Mouse (Mus musculus) stomach, embryonic 16.5 days (tissue): ENCODE measurements at regions not wholly inside any gene's neighbourhood (a gene's known extent, or its start where the extent isn't known, plus 50 kb on each side); places are given as distances from the start of the nearest gene placed in this dataset.

Experiments used
- ATAC-seq: fragments of 200-750 bp; cut with Nextera tagmentation; 2 replicates; pipeline ENCODE4 v1.8.0; 2017; ENCODE audit warnings: moderate number of reproducible peaks, moderate TSS enrichment; ENCODE audit not compliant: insufficient read depth, low FRiP score
- H3K27ac ChIP-seq: fragments of 300-500 bp; sonication (generic); 2 replicates; pipeline ENCODE4 v1.5.1; 2014; ENCODE audit warnings: low read length
- H3K27me3 ChIP-seq: fragments of 300-500 bp; sonication (generic); 2 replicates; pipeline ENCODE4 v1.6.1; 2014; ENCODE audit warnings: low read length, control low read depth, mixed read lengths; ENCODE audit not compliant: control insufficient read depth, insufficient read depth
- H3K36me3 ChIP-seq: fragments of 300-500 bp; sonication (generic); 2 replicates; pipeline ENCODE4 v1.6.1; 2014; ENCODE audit warnings: low read length; ENCODE audit not compliant: control insufficient read depth, insufficient read depth
- H3K4me1 ChIP-seq: fragments of 300-500 bp; sonication (generic); 2 replicates; pipeline ENCODE4 v1.6.1; 2014; ENCODE audit warnings: low read length, control low read depth, mixed read lengths; ENCODE audit not compliant: control insufficient read depth, insufficient read depth
- H3K4me2 ChIP-seq: fragments of 300-500 bp; sonication (generic); 2 replicates; pipeline ENCODE4 v1.6.1; 2014; ENCODE audit warnings: low read depth, low read length, mixed read lengths
- H3K4me3 ChIP-seq: fragments of 300-500 bp; sonication (generic); replicated peaks from 2 replicates; pipeline ENCODE4 v1.5.1; 2014; ENCODE audit warnings: mild to moderate bottlenecking, low read length
- H3K9ac ChIP-seq: fragments of 300-500 bp; sonication (generic); 2 replicates; pipeline ENCODE4 v1.6.1; 2014; ENCODE audit warnings: low read length
- H3K9me3 ChIP-seq: fragments of 300-500 bp; sonication (generic); replicated peaks from 2 replicates; pipeline ENCODE4 v1.6.1; 2016; ENCODE audit warnings: low read length, control low read depth; ENCODE audit not compliant: control insufficient read depth
- WGBS: fragments of 180-500 bp; shearing (Covaris S2); extraction: QIAGEN DNeasy Blood & Tissue Kit; methylation state at CpG from one replicate; pipeline ENCODE4 v1.1.7; 2014; 5-methylcytosine and 5-hydroxymethylcytosine counted together

GRCm38 (mm10) chr9:112821940-112822339 lies 586.2 kb upstream of the Arpp21 start:
- ATAC-seq = no peak
- Histone ChIP-seq H3K36me3 (no peaks in the 10 kb centered on the region), H3K4me1 (no peaks in the 10 kb centered on the region), H3K4me2 (no peak overlapping the region), H3K27me3 (no peaks in the 10 kb centered on the region), H3K9me3 (no peaks in the 10 kb centered on the region), H3K9ac (no peak overlapping the region), H3K4me3 (no peak overlapping the region), H3K27ac (no peak overlapping the region)
- WGBS = 87% methylated on average over 1 of the region's 1 CpGs

- Histone ChIP-seq H3K4me2 (no peak overlapping the region), H3K9me3 (no peaks in the 10 kb centered on the region), H3K4me3 (no peak overlapping the region), H3K9ac (no peak overlapping the region), H3K27me3 (no peaks in the 10 kb centered on the region), H3K36me3 (no peaks in the 10 kb centered on the region), H3K4me1 (no peaks in the 10 kb centered on the region), H3K27ac (no peak overlapping the region)
- 37% methylated on average over 1 of the region's 1 CpGs for WGBS
- no peak for ATAC-seq
Observed at GRCm38 (mm10) chr9:112811946-112812345, 576.2 kb upstream of the Arpp21 start.

GRCm38 (mm10) chr9:112799583-112800220 lies 564.0 kb upstream of the Arpp21 start:
- ATAC-seq = no peak
- no peaks in the 10 kb centered on the region for H3K36me3 ChIP-seq
- H3K4me3 ChIP-seq = no peak overlapping the region
- no peak overlapping the region for H3K27ac ChIP-seq
- no peaks in the 10 kb centered on the region for H3K4me1 ChIP-seq
- no peaks in the 10 kb centered on the region for H3K9me3 ChIP-seq
- no peak overlapping the region for H3K4me2 ChIP-seq
- WGBS = 78% methylated on average over 2 of the region's 2 CpGs
- no peak overlapping the region for H3K9ac ChIP-seq
- no peaks in the 10 kb centered on the region for H3K27me3 ChIP-seq

GRCm38 (mm10) chr9:112793537-112793936 lies 557.8 kb upstream of the Arpp21 start:
- WGBS = 52% methylated on average over 2 of the region's 2 CpGs
- H3K36me3 ChIP-seq = no peaks in the 10 kb centered on the region
- no peaks in the 10 kb centered on the region for H3K4me1 ChIP-seq
- H3K9ac ChIP-seq = no peak overlapping the region
- H3K27me3 ChIP-seq = no peaks in the 10 kb centered on the region
- H3K9me3 ChIP-seq = no peaks in the 10 kb centered on the region
- no peak overlapping the region for H3K4me2 ChIP-seq
- ATAC-seq = no peak
- H3K27ac ChIP-seq = no peak overlapping the region
- no peak overlapping the region for H3K4me3 ChIP-seq

- Histone ChIP-seq H3K4me2 (no peak overlapping the region), H3K27me3 (no peaks in the 10 kb centered on the region), H3K27ac (no peak overlapping the region), H3K4me3 (no peak overlapping the region), H3K9ac (no peak overlapping the region), H3K4me1 (no peaks in the 10 kb centered on the region), H3K9me3 (no peaks in the 10 kb centered on the region), H3K36me3 (no peaks in the 10 kb centered on the region)
- no peak for ATAC-seq
- 72% methylated on average over 3 of the region's 3 CpGs for WGBS
Observed at GRCm38 (mm10) chr9:112771981-112772380, 536.2 kb upstream of the Arpp21 start.

- no peak overlapping the region for H3K4me3 ChIP-seq
- no peak overlapping the region for H3K27ac ChIP-seq
- H3K36me3 ChIP-seq = no peaks in the 10 kb centered on the region
- no peaks in the 10 kb centered on the region for H3K4me1 ChIP-seq
- H3K9me3 ChIP-seq = no peaks in the 10 kb centered on the region
- H3K27me3 ChIP-seq = no peaks in the 10 kb centered on the region
- no peak for ATAC-seq
- no peak overlapping the region for H3K4me2 ChIP-seq
- 51% methylated on average over 5 of the region's 5 CpGs for WGBS
- no peak overlapping the region for H3K9ac ChIP-seq
Observed at GRCm38 (mm10) chr9:112744616-112745015, 508.9 kb upstream of the Arpp21 start.

GRCm38 (mm10) chr9:112743871-112744590 lies 508.3 kb upstream of the Arpp21 start:
- WGBS = 59% methylated on average over 1 of the region's 1 CpGs
- Histone ChIP-seq H3K9me3 (no peaks in the 10 kb centered on the region), H3K4me2 (no peak overlapping the region), H3K36me3 (no peaks in the 10 kb centered on the region), H3K27ac (no peak overlapping the region), H3K27me3 (no peaks in the 10 kb centered on the region), H3K4me3 (no peak overlapping the region), H3K9ac (no peak overlapping the region), H3K4me1 (no peaks in the 10 kb centered on the region)
- no peak for ATAC-seq

GRCm38 (mm10) chr9:112735761-112736160 lies 500.0 kb upstream of the Arpp21 start:
- Histone ChIP-seq H3K27me3 (no peaks in the 10 kb centered on the region), H3K4me3 (no peak overlapping the region), H3K27ac (no peak overlapping the region), H3K36me3 (no peaks in the 10 kb centered on the region), H3K4me2 (no peak overlapping the region), H3K9me3 (no peaks in the 10 kb centered on the region), H3K9ac (no peak overlapping the region), H3K4me1 (no peaks in the 10 kb centered on the region)
- no peak for ATAC-seq

- no peak overlapping the region for H3K4me3 ChIP-seq
- no peak for ATAC-seq
- no peaks in the 10 kb centered on the region for H3K27me3 ChIP-seq
- no peaks in the 10 kb centered on the region for H3K4me1 ChIP-seq
- no peak overlapping the region for H3K4me2 ChIP-seq
- H3K9me3 ChIP-seq = no peaks in the 10 kb centered on the region
- H3K9ac ChIP-seq = no peak overlapping the region
- H3K36me3 ChIP-seq = no peaks in the 10 kb centered on the region
- 38% methylated on average over 8 of the region's 8 CpGs for WGBS
- H3K27ac ChIP-seq = no peak overlapping the region
Observed at GRCm38 (mm10) chr9:112725523-112725922, 489.8 kb upstream of the Arpp21 start.
